Mouse (Mus musculus) bone marrow macrophage, adult 2 months (primary cell): ENCODE data around the gene Tpd52l1.

Experiments
- CTCF ChIP-seq: IDR thresholded peaks from 2 replicates; pipeline ENCODE4 v1.5.1; 2012; ENCODE audit warnings: low read depth, mild to moderate bottlenecking, low read length, moderate library complexity
- POLR2A ChIP-seq: IDR thresholded peaks from 2 replicates; pipeline ENCODE4 v1.6.1; 2012; ENCODE audit warnings: mild to moderate bottlenecking, low read depth, low read length, borderline replicate concordance

GRCm38 (mm10) chr10:31295705-31296104 lies 150.1 kb downstream of the Tpd52l1 start:
- TF ChIP-seq POLR2A: no peak
- no peak for TF ChIP-seq CTCF
